Mouse (Mus musculus): ENCODE measurements around the gene Mta1. TPM values are rescaled to one million over a fixed set of nuclear protein-coding genes. Genes with fewer than 3 reads are reported as not detected.

Mta1 gene
- total RNA-seq (2014; rRNA removed): 48.3 and 55.2 TPM in 2 replicates
- 15.3 and 16.8 TPM in 2 replicates for polyA plus RNA-seq (2015; fragmentation: Nextera tagmentation; extraction: Ambion mirVana)

DNA sequence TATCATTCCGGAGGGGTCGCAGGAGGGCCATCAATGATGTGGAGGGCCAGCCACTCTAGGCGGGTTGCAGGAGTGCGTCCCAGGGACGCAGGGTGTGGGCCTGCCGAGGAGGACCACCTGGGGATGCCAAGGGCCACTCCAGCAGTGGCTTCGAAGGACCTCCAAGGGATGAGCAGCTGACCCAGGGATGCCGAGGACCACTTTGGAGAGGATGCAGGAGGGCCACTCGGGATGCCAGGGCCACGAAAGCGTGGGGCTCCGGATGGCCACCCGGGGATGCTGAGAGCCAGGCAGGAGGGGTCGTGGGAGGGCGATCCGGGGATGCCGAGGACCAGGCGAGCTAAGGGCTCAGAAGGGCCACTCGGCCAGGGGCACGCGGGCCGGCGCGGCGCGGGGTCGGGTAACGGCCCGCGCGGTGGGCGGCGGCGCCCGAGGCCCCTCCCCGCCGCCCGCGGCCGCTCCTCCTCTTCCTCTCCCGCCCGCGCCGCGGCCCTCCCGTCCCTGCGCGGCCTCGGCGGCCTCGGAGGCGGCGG lies at the start of gene Mta1:
TSS of gene Mta1 (plus strand) at position 530 of the 533 bp plus-strand sequence.
- WGBS: 3% methylated on average over 18 of the region's 53 CpGs
- H3K36me3 ChIP-seq (ENCODE audit: insufficient read depth, low read length): peaks cover 4% of the 10 kb centered on the region; the same call in 1 of the 2 replicates
- H3K4me1 ChIP-seq (ENCODE audit: insufficient read depth, low read length): peaks cover 22% of the 10 kb centered on the region; the same call in 1 of the 2 replicates

GRCm38 (mm10) chr12:113049836-113050235 lies 48.2 kb upstream of the Mta1 start:
- ATAC-seq (ENCODE audit: low FRiP score) (no peak), DNase-seq (ENCODE audit: low spot score) (no peak)
- WGBS: 92% methylated on average over 9 of the region's 9 CpGs
- no peaks in the 10 kb centered on the region for H3K27me3 ChIP-seq (ENCODE audit: insufficient read depth, low read length)
- no peaks in the 10 kb centered on the region for H3K4me1 ChIP-seq (ENCODE audit: insufficient read depth, low read length)
- H3K27ac ChIP-seq (ENCODE audit: low read depth, low read length): no peak overlapping the region
- no peak for TF ChIP-seq CTCF (IDR thresholded peaks at IDR 0.05)
- H3K4me2 ChIP-seq (ENCODE audit: low read depth, low read length, poor library complexity, severe bottlenecking): no peak overlapping the region
- no peak overlapping the region for H3K4me3 ChIP-seq (ENCODE audit: low read depth, low read length)
- no peak overlapping the region for H3K9ac ChIP-seq (replicated peaks; ENCODE audit: low read length, poor library complexity, severe bottlenecking)
- no peaks in the 10 kb centered on the region for H3K9me3 ChIP-seq (ENCODE audit: low read length)
- peaks cover 59% of the 10 kb centered on the region for H3K36me3 ChIP-seq (ENCODE audit: insufficient read depth, low read length)

More for the DNA sequence above, at the start of gene Mta1:
- Histone ChIP-seq H3K27ac (ENCODE audit: low read depth, low read length) (peak within 1 kb of the TSS; percentile 91), H3K4me2 (ENCODE audit: low read depth, low read length, poor library complexity, severe bottlenecking) (peak within 1 kb of the TSS; percentile 98), H3K9ac (replicated peaks; ENCODE audit: low read length, poor library complexity, severe bottlenecking) (peak within 1 kb of the TSS; percentile 92), H3K27me3 (ENCODE audit: insufficient read depth, low read length) (no peaks in the 10 kb centered on the region), H3K9me3 (ENCODE audit: low read length) (no peaks in the 10 kb centered on the region), H3K4me3 (ENCODE audit: low read depth, low read length) (peak within 1 kb of the TSS; percentile 91)
- TF ChIP-seq CTCF (IDR thresholded peaks at IDR 0.05): no peak
- DNase-seq (ENCODE audit: low spot score) (peak; percentile 64), ATAC-seq (ENCODE audit: low FRiP score) (peak; percentile 60)

DNA sequence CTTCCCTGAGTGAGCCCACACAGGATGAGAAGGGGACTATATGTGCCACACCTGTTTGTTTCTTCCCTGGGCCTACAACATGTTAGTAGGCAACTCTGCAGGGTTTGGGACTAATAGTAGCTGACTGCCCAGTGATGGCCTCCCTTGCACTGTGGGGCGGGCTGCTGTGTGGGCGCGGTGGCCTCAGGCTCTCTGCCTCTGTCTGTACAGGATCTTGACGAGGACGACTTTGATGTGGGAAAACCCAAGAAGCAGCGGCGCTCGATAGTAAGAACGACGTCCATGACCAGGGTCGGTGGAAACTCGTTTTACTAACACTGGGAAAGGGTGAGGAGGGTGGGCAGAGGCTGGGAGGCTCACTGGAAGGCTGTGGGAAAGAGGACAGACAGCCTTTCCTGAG lies 47.4 kb upstream of the Mta1 start:
- TF ChIP-seq CTCF (IDR thresholded peaks at IDR 0.05): no peak
- no peaks in the 10 kb centered on the region for H3K27me3 ChIP-seq (ENCODE audit: insufficient read depth, low read length)
- no peak overlapping the region for H3K4me3 ChIP-seq (ENCODE audit: low read depth, low read length)
- no peak overlapping the region for H3K9ac ChIP-seq (replicated peaks; ENCODE audit: low read length, poor library complexity, severe bottlenecking)
- H3K27ac ChIP-seq (ENCODE audit: low read depth, low read length): no peak overlapping the region
- 93% methylated on average over 12 of the region's 12 CpGs for WGBS
- H3K4me1 ChIP-seq (ENCODE audit: insufficient read depth, low read length): no peaks in the 10 kb centered on the region
- H3K36me3 ChIP-seq (ENCODE audit: insufficient read depth, low read length): peaks cover 63% of the 10 kb centered on the region
- no peaks in the 10 kb centered on the region for H3K9me3 ChIP-seq (ENCODE audit: low read length)
- no peak for DNase-seq (ENCODE audit: low spot score)
- ATAC-seq (ENCODE audit: low FRiP score): no peak
- no peak overlapping the region for H3K4me2 ChIP-seq (ENCODE audit: low read depth, low read length, poor library complexity, severe bottlenecking)

GRCm38 (mm10) chr12:113051628-113052403 lies 46.3 kb upstream of the Mta1 start:
- H3K4me2 ChIP-seq (ENCODE audit: low read depth, low read length, poor library complexity, severe bottlenecking): no peak overlapping the region
- peak; percentile 3; the same call in 1 of the 2 replicates for TF ChIP-seq CTCF (IDR thresholded peaks at IDR 0.05)
- DNase-seq (ENCODE audit: low spot score) (no peak), ATAC-seq (ENCODE audit: low FRiP score) (no peak)
- H3K36me3 ChIP-seq (ENCODE audit: insufficient read depth, low read length): peaks cover 70% of the 10 kb centered on the region
- H3K9me3 ChIP-seq (ENCODE audit: low read length): no peaks in the 10 kb centered on the region
- 68% methylated on average over 9 of the region's 9 CpGs for whole genome bisulfite sequencing
- H3K27me3 ChIP-seq (ENCODE audit: insufficient read depth, low read length): no peaks in the 10 kb centered on the region
- H3K9ac ChIP-seq (replicated peaks; ENCODE audit: low read length, poor library complexity, severe bottlenecking): no peak overlapping the region
- H3K4me3 ChIP-seq (ENCODE audit: low read depth, low read length): no peak overlapping the region
- no peaks in the 10 kb centered on the region for H3K4me1 ChIP-seq (ENCODE audit: insufficient read depth, low read length)
- no peak overlapping the region for H3K27ac ChIP-seq (ENCODE audit: low read depth, low read length)

DNA sequence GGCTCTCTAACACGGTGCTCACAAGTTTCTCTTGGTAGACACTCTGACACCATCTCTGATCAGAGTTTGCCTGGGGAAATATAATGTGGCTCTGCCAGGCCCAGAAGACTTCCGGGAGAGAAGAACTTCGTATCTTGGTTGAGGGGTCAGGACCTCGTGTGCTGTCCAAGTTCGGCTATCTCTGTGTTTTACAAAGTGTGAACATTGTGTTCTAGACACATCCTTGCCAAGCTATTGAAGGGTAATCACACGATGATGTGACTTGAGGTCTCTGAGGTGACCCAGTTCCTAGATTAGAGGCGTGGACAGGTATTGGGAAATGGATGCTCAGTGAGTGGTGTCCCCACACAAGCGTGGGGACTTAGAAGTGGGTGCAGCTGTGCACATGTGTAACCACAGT lies 42.0 kb upstream of the Mta1 start:
- DNase-seq (ENCODE audit: low spot score) (no peak), ATAC-seq (ENCODE audit: low FRiP score) (no peak)
- Histone ChIP-seq H3K9ac (replicated peaks; ENCODE audit: low read length, poor library complexity, severe bottlenecking) (no peak overlapping the region), H3K4me3 (ENCODE audit: low read depth, low read length) (no peak overlapping the region), H3K27me3 (ENCODE audit: insufficient read depth, low read length) (no peaks in the 10 kb centered on the region), H3K4me1 (ENCODE audit: insufficient read depth, low read length) (no peaks in the 10 kb centered on the region), H3K9me3 (ENCODE audit: low read length) (no peaks in the 10 kb centered on the region), H3K27ac (ENCODE audit: low read depth, low read length) (no peak overlapping the region), H3K4me2 (ENCODE audit: low read depth, low read length, poor library complexity, severe bottlenecking) (no peak overlapping the region), H3K36me3 (ENCODE audit: insufficient read depth, low read length) (peaks cover 76% of the 10 kb centered on the region)
- TF ChIP-seq CTCF (IDR thresholded peaks at IDR 0.05): no peak
- 95% methylated on average over 8 of the region's 8 CpGs for WGBS

DNA sequence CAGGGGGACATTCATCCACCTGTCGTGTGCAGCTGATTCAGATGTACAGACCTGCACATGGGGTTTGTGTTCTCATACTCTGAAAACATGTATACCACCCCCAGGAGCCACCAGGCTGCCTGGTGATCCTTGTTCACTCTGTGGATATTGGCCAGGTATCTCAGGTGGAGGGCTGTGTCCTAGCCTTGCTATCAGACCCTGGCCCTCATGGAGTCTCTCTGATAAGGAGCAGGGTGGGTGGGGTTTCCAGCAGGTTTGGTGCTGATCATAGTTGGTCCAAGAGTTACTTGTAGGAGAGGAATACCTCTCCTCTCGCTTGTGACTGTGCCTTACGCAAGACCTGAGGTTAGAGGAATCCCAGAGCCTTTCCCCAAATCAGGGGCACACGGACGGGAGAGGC lies 37.9 kb upstream of the Mta1 start:
- Histone ChIP-seq H3K4me1 (ENCODE audit: insufficient read depth, low read length) (no peaks in the 10 kb centered on the region), H3K9ac (replicated peaks; ENCODE audit: low read length, poor library complexity, severe bottlenecking) (no peak overlapping the region), H3K4me2 (ENCODE audit: low read depth, low read length, poor library complexity, severe bottlenecking) (no peak overlapping the region), H3K4me3 (ENCODE audit: low read depth, low read length) (no peak overlapping the region), H3K27me3 (ENCODE audit: insufficient read depth, low read length) (no peaks in the 10 kb centered on the region), H3K36me3 (ENCODE audit: insufficient read depth, low read length) (peaks cover 89% of the 10 kb centered on the region), H3K27ac (ENCODE audit: low read depth, low read length) (no peak overlapping the region), H3K9me3 (ENCODE audit: low read length) (no peaks in the 10 kb centered on the region)
- no peak for ATAC-seq (ENCODE audit: low FRiP score)
- WGBS: 91% methylated on average over 5 of the region's 5 CpGs
- TF ChIP-seq CTCF (IDR thresholded peaks at IDR 0.05): no peak
- DNase-seq (ENCODE audit: low spot score): no peak

Measured in midbrain, postnatal 0 days (tissue).